Mouse (Mus musculus): ENCODE measurements at regions not wholly inside any gene's neighbourhood (a gene's known extent, or its start where the extent isn't known, plus 50 kb on each side); places are given as distances from the start of the nearest gene placed in this dataset.

DNA sequence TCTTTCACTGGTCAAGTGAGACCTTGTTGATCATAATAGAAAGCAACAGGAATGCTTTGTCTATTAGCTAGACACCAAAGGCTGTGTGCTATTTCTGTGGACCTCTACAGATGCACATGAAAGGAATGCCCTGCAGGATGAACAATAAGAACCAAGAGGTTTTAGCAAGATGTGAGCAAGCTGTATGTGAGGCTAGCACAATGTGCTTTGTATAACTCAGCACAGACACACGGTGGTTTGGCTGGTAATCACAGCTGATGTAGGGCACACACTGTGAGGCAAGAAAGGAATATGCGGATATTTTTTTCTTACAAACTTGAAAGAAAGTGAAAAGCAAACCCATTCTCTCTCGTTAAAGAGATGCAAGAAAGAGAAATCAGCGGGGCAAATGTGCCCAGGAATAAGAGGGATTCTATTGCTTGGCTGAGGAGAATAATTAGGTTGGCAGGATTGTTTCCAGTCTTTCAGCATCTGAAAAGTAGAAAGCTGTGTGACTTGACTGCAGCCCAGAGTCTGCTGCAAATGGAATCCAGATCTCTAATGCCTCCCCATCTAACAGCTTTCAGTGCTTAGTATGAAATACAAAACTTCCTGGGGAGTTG lies 2476.1 kb upstream of the Gm6569 start:
- DNase-seq (ENCODE audit: low read depth, low spot score): no peak

GRCm38 (mm10) chr15:71375775-71376174 lies 2458.6 kb upstream of the Gm6569 start:
- peak; percentile 25 for DNase-seq (ENCODE audit: low read depth, low spot score)

All from retina, adult 2 months (tissue).